Mouse (Mus musculus): ENCODE measurements around the gene Bmf.

Gene Bmf

GRCm38 (mm10) chr2:118543893-118544799 lies 5.3 kb downstream of the Bmf start:
- DNase-seq, result peak; percentile 94 to 96

- DNase-seq, result peak in 1 of 2 experiments; percentile 26
Observed at GRCm38 (mm10) chr2:118542971-118543573, 6.4 kb downstream of the Bmf start.

GRCm38 (mm10) chr2:118541716-118542115 lies 7.8 kb downstream of the Bmf start:
- DNase-seq, result no peak

- peak; percentile 42 to 55 for DNase-seq
Observed at GRCm38 (mm10) chr2:118540691-118541117, 8.8 kb downstream of the Bmf start.

GRCm38 (mm10) chr2:118539881-118540516 lies 9.5 kb downstream of the Bmf start:
- DNase-seq, result no peak

- no peak for DNase-seq
Observed at GRCm38 (mm10) chr2:118539040-118539439, 10.4 kb downstream of the Bmf start.

- DNase-seq, result no peak
Observed at GRCm38 (mm10) chr2:118537226-118537625, 12.3 kb downstream of the Bmf start.

- DNase-seq, result peak; percentile 85 to 91
Observed at GRCm38 (mm10) chr2:118536553-118536952, 12.9 kb downstream of the Bmf start.

- DNase-seq, result no peak
Observed at GRCm38 (mm10) chr2:118536111-118536510, 13.4 kb downstream of the Bmf start.

- no peak for DNase-seq
Observed at GRCm38 (mm10) chr2:118533969-118534368, 15.5 kb downstream of the Bmf start.

- DNase-seq, result no peak
Observed at GRCm38 (mm10) chr2:118532855-118533675, 16.4 kb downstream of the Bmf start.

GRCm38 (mm10) chr2:118532401-118532800 lies 17.1 kb downstream of the Bmf start:
- DNase-seq, result no peak

- DNase-seq, result peak in 1 of 2 experiments; percentile 43
Observed at GRCm38 (mm10) chr2:118529466-118530181, 19.9 kb downstream of the Bmf start.

- no peak for DNase-seq
Observed at GRCm38 (mm10) chr2:118526545-118526944, 22.9 kb downstream of the Bmf start.

- DNase-seq, result no peak
Observed at GRCm38 (mm10) chr2:118524811-118525210, 24.7 kb downstream of the Bmf start.

GRCm38 (mm10) chr2:118523163-118523730 lies 26.2 kb downstream of the Bmf start:
- no peak for DNase-seq

- DNase-seq, result no peak
Observed at GRCm38 (mm10) chr2:118522265-118522664, 27.2 kb downstream of the Bmf start.

GRCm38 (mm10) chr2:118520042-118520933 lies 29.2 kb downstream of the Bmf start:
- DNase-seq, result peak in 1 of 2 experiments; percentile 40

- DNase-seq, result no peak
Observed at GRCm38 (mm10) chr2:118512418-118513377, 36.8 kb downstream of the Bmf start.

Data from cerebellum, postnatal 10 days (tissue).